Mouse (Mus musculus): ENCODE measurements around the gene Ube2o. TPM values are rescaled to one million over a fixed set of nuclear protein-coding genes. Genes with fewer than 3 reads are reported as not detected.

The Ube2o gene
- total and polyA plus RNA-seq, 3 experiments = 6.3 to 41.7 (median 20.1) TPM

- Histone ChIP-seq H3K4me1 (ENCODE audit: insufficient read depth, low read depth, low read length) (peaks cover 52% of the 10 kb centered on the region), H3K27me3 (ENCODE audit: insufficient read depth, low read length) (peaks cover 14% of the 10 kb centered on the region; the same call in 1 of the 2 replicates), H3K9me3 (replicated peaks) (no peaks in the 10 kb centered on the region), H3K4me3 (ENCODE audit: low read depth, low read length) (no peak overlapping the region), H3K36me3 (replicated peaks) (peaks cover 9% of the 10 kb centered on the region)
- no peak for DNase-seq (ENCODE audit: low spot score)
- TF ChIP-seq CTCF (IDR thresholded peaks at IDR 0.05; ENCODE audit: low read depth, low read length) (no peak), GATA2 (IDR thresholded peaks at IDR 0.05; ENCODE audit: borderline replicate concordance, low read depth, low read length) (no peak), GATA1 (IDR thresholded peaks at IDR 0.05; ENCODE audit: borderline replicate concordance, low read length) (no peak), POLR2AphosphoS5 (IDR thresholded peaks at IDR 0.05; ENCODE audit: insufficient replicate concordance, low read depth, low read length) (no peak), TAL1 (conservative IDR thresholded peaks at IDR 0.05; ENCODE audit: low read depth, low read length) (no peak)
- ATAC-seq (ENCODE audit: extremely low read depth, insufficient number of reproducible peaks, low FRiP score, poor library complexity, severe bottlenecking) = no peak
These were observed 52.5 kb downstream of the Ube2o start for GRCm38 (mm10) chr11:116528636-116529320.

GRCm38 (mm10) chr11:116523699-116524189 lies 57.5 kb downstream of the Ube2o start:
- DNase-seq (ENCODE audit: low spot score) (no peak), ATAC-seq (ENCODE audit: extremely low read depth, insufficient number of reproducible peaks, low FRiP score, poor library complexity, severe bottlenecking) (no peak)
- H3K4me3 ChIP-seq (ENCODE audit: low read depth, low read length) = no peak overlapping the region
- peaks cover 4% of the 10 kb centered on the region for H3K36me3 ChIP-seq (replicated peaks)
- TF ChIP-seq GATA1 (IDR thresholded peaks at IDR 0.05; ENCODE audit: borderline replicate concordance, low read length) (no peak), CTCF (IDR thresholded peaks at IDR 0.05; ENCODE audit: low read depth, low read length) (no peak), POLR2AphosphoS5 (IDR thresholded peaks at IDR 0.05; ENCODE audit: insufficient replicate concordance, low read depth, low read length) (no peak), TAL1 (conservative IDR thresholded peaks at IDR 0.05; ENCODE audit: low read depth, low read length) (no peak), GATA2 (IDR thresholded peaks at IDR 0.05; ENCODE audit: borderline replicate concordance, low read depth, low read length) (no peak)
- peaks cover 15% of the 10 kb centered on the region for H3K27me3 ChIP-seq (ENCODE audit: insufficient read depth, low read length)
- H3K9me3 ChIP-seq (replicated peaks) = no peaks in the 10 kb centered on the region
- H3K4me1 ChIP-seq (ENCODE audit: insufficient read depth, low read depth, low read length) = peaks cover 19% of the 10 kb centered on the region

- H3K36me3 ChIP-seq (replicated peaks) = no peaks in the 10 kb centered on the region
- no peak overlapping the region for H3K4me3 ChIP-seq (ENCODE audit: low read depth, low read length)
- TF ChIP-seq GATA1 (IDR thresholded peaks at IDR 0.05; ENCODE audit: borderline replicate concordance, low read length) (no peak), CTCF (IDR thresholded peaks at IDR 0.05; ENCODE audit: low read depth, low read length) (no peak), GATA2 (IDR thresholded peaks at IDR 0.05; ENCODE audit: borderline replicate concordance, low read depth, low read length) (no peak), POLR2AphosphoS5 (IDR thresholded peaks at IDR 0.05; ENCODE audit: insufficient replicate concordance, low read depth, low read length) (no peak), TAL1 (conservative IDR thresholded peaks at IDR 0.05; ENCODE audit: low read depth, low read length) (no peak)
- H3K27me3 ChIP-seq (ENCODE audit: insufficient read depth, low read length) = peaks cover 17% of the 10 kb centered on the region
- ATAC-seq (ENCODE audit: extremely low read depth, insufficient number of reproducible peaks, low FRiP score, poor library complexity, severe bottlenecking) (no peak), DNase-seq (ENCODE audit: low spot score) (no peak)
- H3K4me1 ChIP-seq (ENCODE audit: insufficient read depth, low read depth, low read length) = peaks cover 23% of the 10 kb centered on the region
- no peaks in the 10 kb centered on the region for H3K9me3 ChIP-seq (replicated peaks)
These were observed 58.2 kb downstream of the Ube2o start for GRCm38 (mm10) chr11:116522886-116523698.

- Histone ChIP-seq H3K4me1 (ENCODE audit: insufficient read depth, low read depth, low read length) (peaks cover 28% of the 10 kb centered on the region), H3K27me3 (ENCODE audit: insufficient read depth, low read length) (peaks cover 17% of the 10 kb centered on the region), H3K9me3 (replicated peaks) (no peaks in the 10 kb centered on the region), H3K4me3 (ENCODE audit: low read depth, low read length) (no peak overlapping the region), H3K36me3 (replicated peaks) (no peaks in the 10 kb centered on the region)
- DNase-seq (ENCODE audit: low spot score) (no peak), ATAC-seq (ENCODE audit: extremely low read depth, insufficient number of reproducible peaks, low FRiP score, poor library complexity, severe bottlenecking) (no peak)
- TF ChIP-seq TAL1 (conservative IDR thresholded peaks at IDR 0.05; ENCODE audit: low read depth, low read length) (no peak), CTCF (IDR thresholded peaks at IDR 0.05; ENCODE audit: low read depth, low read length) (no peak), GATA2 (IDR thresholded peaks at IDR 0.05; ENCODE audit: borderline replicate concordance, low read depth, low read length) (no peak), GATA1 (IDR thresholded peaks at IDR 0.05; ENCODE audit: borderline replicate concordance, low read length) (no peak), POLR2AphosphoS5 (IDR thresholded peaks at IDR 0.05; ENCODE audit: insufficient replicate concordance, low read depth, low read length) (no peak)
These were observed 59.2 kb downstream of the Ube2o start for GRCm38 (mm10) chr11:116522046-116522445.

- H3K9me3 ChIP-seq (replicated peaks) = no peaks in the 10 kb centered on the region
- no peak for DNase-seq (ENCODE audit: low spot score)
- TF ChIP-seq GATA1 (IDR thresholded peaks at IDR 0.05; ENCODE audit: borderline replicate concordance, low read length) (no peak), POLR2AphosphoS5 (IDR thresholded peaks at IDR 0.05; ENCODE audit: insufficient replicate concordance, low read depth, low read length) (no peak), GATA2 (IDR thresholded peaks at IDR 0.05; ENCODE audit: borderline replicate concordance, low read depth, low read length) (no peak), CTCF (IDR thresholded peaks at IDR 0.05; ENCODE audit: low read depth, low read length) (no peak), TAL1 (conservative IDR thresholded peaks at IDR 0.05; ENCODE audit: low read depth, low read length) (no peak)
- H3K4me3 ChIP-seq (ENCODE audit: low read depth, low read length) = no peak overlapping the region
- peaks cover 28% of the 10 kb centered on the region for H3K4me1 ChIP-seq (ENCODE audit: insufficient read depth, low read depth, low read length)
- H3K27me3 ChIP-seq (ENCODE audit: insufficient read depth, low read length) = peaks cover 16% of the 10 kb centered on the region
- H3K36me3 ChIP-seq (replicated peaks) = no peaks in the 10 kb centered on the region
- no peak for ATAC-seq (ENCODE audit: extremely low read depth, insufficient number of reproducible peaks, low FRiP score, poor library complexity, severe bottlenecking)
These were observed 60.1 kb downstream of the Ube2o start for GRCm38 (mm10) chr11:116521143-116521542.

GRCm38 (mm10) chr11:116518482-116518881 lies 62.8 kb downstream of the Ube2o start:
- H3K36me3 ChIP-seq (replicated peaks) = no peaks in the 10 kb centered on the region
- H3K4me1 ChIP-seq (ENCODE audit: insufficient read depth, low read depth, low read length) = peaks cover 30% of the 10 kb centered on the region
- no peak for DNase-seq (ENCODE audit: low spot score)
- no peaks in the 10 kb centered on the region for H3K9me3 ChIP-seq (replicated peaks)
- TF ChIP-seq GATA2 (IDR thresholded peaks at IDR 0.05; ENCODE audit: borderline replicate concordance, low read depth, low read length) (no peak), POLR2AphosphoS5 (IDR thresholded peaks at IDR 0.05; ENCODE audit: insufficient replicate concordance, low read depth, low read length) (no peak), TAL1 (conservative IDR thresholded peaks at IDR 0.05; ENCODE audit: low read depth, low read length) (no peak), GATA1 (IDR thresholded peaks at IDR 0.05; ENCODE audit: borderline replicate concordance, low read length) (no peak), CTCF (IDR thresholded peaks at IDR 0.05; ENCODE audit: low read depth, low read length) (no peak)
- H3K27me3 ChIP-seq (ENCODE audit: insufficient read depth, low read length) = peaks cover 13% of the 10 kb centered on the region
- ATAC-seq (ENCODE audit: extremely low read depth, insufficient number of reproducible peaks, low FRiP score, poor library complexity, severe bottlenecking) = no peak
- no peak overlapping the region for H3K4me3 ChIP-seq (ENCODE audit: low read depth, low read length)

Data from G1E (cell line).